Mouse (Mus musculus) spleen, adult 12 weeks (tissue): ENCODE measurements around the gene Mocs1.

Experiments used
- DNase-seq: peaks from one replicate; pipeline ENCODE4 v3.0.0; 2022; ENCODE audit warnings: low spot score

The Mocs1 gene

GRCm38 (mm10) chr17:49484435-49484834, 56.3 kb downstream of the Mocs1 start:
- DNase-seq = no peak

DNA sequence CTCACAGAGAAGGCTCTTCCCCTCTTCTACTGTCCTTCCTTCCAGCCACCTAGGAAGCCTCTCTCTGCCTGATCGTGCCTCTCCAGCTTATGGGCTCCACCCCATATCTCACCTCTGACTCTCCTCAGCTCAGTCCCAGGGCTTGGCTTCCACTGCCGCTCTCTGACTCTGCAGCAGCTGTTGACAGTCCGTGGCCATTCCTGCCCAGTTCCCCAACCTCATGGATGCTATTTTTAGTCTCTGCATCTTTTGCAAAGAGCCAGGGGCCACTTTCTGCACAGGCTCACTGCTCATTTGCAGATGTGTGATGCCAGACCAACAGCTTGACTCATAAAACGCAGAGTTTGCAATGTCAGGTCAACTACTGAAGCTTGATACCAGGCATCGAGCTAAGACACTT, 60.9 kb downstream of the Mocs1 start:
- no peak for DNase-seq

DNA sequence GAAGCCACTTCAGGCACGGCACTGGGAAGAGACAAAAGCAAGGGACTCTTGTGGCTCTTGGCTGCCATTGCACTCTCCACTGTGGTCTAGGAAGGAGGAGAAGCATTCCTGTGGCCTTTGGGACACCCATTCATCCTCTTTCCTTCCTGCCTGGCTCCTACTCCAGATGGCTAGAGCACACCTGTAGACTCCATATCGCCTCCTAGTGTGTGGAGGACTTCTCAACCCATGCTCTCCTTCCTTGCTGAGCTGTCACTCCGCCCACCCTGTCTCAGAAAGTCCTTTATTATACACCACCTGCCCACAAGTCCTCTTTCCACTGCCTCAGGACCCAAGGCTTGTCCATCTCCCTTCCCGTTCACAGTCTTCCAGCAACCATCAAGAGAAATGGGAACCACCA, 65.1 kb downstream of the Mocs1 start:
- no peak for DNase-seq

GRCm38 (mm10) chr17:49498169-49498568, 70.0 kb downstream of the Mocs1 start:
- DNase-seq = no peak

- no peak for DNase-seq
These were observed 71.5 kb downstream of the Mocs1 start for GRCm38 (mm10) chr17:49499635-49500034.

DNA sequence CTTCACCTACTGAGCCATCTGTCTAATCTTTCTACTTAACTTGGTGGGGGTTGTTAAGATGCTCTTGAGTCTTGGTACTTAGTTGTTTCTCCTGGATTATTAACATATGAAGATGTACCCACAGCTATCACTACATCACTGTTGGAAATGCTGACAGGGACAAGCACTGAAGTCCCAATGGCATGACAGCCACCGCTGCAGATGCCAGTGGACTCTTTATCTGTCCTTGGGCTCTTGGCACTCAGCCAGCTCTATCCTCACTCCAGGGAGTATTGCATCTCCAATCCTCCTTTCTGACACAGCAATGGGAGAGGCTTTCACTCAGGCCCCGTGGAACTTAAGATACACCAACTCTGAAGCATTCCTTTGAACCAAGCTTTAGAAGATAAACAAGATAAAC, 72.1 kb downstream of the Mocs1 start:
- no peak for DNase-seq

GRCm38 (mm10) chr17:49503246-49503900, 75.2 kb downstream of the Mocs1 start:
- no peak for DNase-seq
